Mouse (Mus musculus) heart, adult 2 months (tissue): ENCODE results near the gene Gmfg.

ENCODE experiments used
- CTCF ChIP-seq: fragments of 200-600 bp; IDR thresholded peaks from 2 replicates; pipeline ENCODE4 v1.8.1; 2022; ENCODE audit warnings: antibody characterized with exemption, mild to moderate bottlenecking, moderate library complexity
- EP300 ChIP-seq: fragments of 200-500 bp; IDR thresholded peaks from 2 replicates; pipeline ENCODE4 v1.6.1; 2011; ENCODE audit warnings: low read depth, low read length, control low read depth; ENCODE audit not compliant: insufficient read depth

DNA sequence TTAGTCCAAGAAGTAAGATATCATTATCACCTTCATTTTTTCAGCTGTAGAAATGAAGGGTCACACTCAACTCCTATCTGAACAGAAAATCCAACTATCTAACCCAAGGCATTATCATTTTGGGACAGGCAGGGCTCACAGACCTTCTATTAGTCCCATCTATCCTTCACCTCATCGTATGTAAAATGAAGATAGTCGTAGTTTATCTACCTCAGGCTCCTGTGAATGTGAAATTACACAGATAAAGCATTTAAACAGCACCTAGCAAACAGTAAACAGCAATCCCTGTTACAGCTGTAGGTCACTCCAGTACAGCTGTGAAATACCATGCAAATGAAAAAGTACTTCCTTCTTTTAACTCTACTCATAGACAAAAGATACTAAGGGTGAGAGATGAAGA is 5.0 kb upstream of the Gmfg start:
- TF ChIP-seq CTCF = no peak
- no peak for TF ChIP-seq EP300
